Mouse (Mus musculus) ES-E14 (cell line): ENCODE measurements around the gene Slc1a1.

ENCODE experiments used
- CHD2 ChIP-seq: IDR thresholded peaks from 2 replicates; pipeline ENCODE4 v1.6.1; 2014; ENCODE audit warnings: mild to moderate bottlenecking, low read depth, low read length, inconsistent platforms
- MAFK ChIP-seq: IDR thresholded peaks from 2 replicates; pipeline ENCODE4 v1.6.1; 2014; ENCODE audit warnings: mild to moderate bottlenecking, low read depth, low read length, inconsistent platforms; ENCODE audit not compliant: insufficient read depth

DNA sequence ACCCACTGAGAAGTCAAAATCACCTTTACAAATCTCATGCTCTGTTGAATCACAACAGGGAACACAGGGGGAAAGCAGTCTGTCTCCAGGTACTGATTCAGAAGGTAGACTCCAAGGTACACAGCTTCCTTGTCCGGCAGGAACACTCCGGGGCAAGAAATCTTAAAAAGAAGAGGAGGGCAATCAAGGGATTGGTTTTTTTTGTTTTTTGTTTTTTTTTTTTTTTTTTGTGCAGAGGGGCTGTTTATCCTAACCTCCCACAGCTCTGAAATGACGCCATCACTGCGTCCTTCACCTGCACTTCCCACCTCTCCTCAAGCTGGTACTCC is 128.6 kb downstream of the Slc1a1 start:
- TF ChIP-seq CHD2 (no peak), MAFK (no peak)
